Mouse (Mus musculus) ES-CJ7 (cell line): ENCODE measurements around the gene Arl1.
"Not testable (repeated sequence)": the region's sequence is repeated elsewhere in the genome, so short reads cannot be mapped to it uniquely, and the experiment has no call there.

ENCODE experiments used
- DNase-seq: peaks from one replicate; pipeline ENCODE4 v3.0.0; 2011; ENCODE audit warnings: low read depth, low spot score

Gene Arl1

DNA sequence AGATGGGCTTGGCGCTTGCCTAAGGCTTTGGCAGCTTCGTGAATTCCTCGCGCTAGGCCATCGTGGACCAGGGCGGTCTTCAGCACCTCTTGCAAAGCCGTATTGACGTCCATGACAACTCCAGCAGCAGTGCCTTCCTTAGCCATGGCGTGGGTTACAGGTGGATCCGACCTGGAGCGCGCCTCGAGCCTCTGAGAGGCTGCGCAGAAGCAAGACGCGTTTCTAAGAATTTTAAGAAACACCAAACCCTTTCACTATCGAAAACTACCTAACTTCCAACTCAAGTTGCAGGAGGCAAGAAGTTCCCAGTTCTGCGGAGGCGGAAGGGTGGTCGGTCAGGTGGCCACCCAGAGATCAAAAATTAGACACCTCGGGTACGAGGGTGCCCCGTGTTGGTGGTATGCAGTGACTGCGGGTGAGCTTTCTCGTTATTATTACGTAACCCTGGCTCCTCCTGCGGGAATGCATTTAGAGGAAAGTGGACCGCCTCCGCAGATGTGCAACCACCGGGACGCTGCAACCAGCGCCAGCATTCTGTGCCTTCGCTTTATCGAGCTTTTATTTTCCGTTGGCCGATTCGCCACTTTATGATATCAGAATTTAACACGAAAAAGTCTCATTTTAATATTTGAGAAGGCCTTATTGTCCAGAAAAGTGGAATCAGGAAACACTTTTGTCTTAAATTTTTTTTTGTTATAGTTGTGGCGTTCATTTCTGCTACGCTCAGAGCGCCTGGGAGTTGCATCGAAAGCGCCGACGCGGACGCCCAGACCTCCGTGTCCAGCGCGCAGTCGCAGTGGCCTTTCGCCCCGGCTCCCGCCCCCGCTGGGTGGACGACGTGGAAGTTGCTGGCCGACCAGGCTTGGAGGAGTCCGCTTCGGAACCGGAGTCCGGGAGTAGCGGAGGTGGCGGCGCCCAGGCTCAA lies at the start of gene Arl1:
TSS of gene Arl1 (plus strand) at position 288 of the 925 bp plus-strand sequence.
- DNase-seq = peak; percentile 90

DNA sequence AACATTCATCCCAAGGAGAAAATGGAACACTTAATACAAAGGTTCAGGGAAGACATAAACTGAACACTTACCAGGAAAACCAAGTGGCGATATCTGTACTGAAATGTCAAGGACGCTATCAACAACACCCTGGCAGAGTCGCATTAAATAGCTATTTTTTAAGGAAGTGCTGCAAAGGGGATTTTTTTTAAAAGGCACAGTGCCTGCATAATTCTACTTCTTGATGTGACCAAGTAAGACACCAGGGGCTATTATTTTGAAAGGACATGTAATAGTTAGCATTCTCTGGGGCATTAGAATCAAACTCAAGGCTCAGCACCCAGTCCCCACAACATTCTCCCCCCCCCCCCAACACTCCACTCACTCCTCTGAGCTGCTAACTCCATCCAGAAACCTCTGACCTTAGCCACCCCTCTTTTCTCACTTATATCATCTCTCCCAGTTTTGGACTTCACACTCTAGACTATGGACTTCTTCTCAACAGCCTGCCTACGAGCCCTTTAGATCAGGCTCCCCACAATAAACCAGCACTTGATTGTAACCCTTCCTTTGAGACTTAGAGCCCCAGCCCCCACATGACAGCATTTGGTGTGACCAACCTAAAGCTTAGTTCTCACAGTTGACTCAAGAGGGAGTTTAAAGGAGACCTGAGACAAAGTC lies 47.6 kb upstream of the Arl1 start:
- DNase-seq = no peak

DNA sequence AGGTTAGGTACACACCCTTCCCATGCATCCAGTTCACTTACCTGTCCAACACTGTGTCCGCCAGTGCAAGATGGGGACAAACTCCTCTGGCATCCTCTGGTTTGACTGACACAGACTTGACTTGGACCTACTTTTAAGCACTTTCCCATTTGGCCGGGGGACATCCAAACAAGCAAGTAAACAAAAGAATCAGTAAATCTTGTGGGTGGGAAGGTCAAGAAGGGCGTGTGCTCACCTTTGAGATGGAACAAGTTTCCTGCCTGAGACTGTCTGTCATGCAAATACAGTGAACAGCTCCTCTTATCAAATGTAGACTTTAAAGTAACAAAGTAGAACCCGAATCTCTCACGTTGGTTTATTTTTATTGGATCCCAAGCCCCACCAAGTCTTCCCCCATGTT lies 45.7 kb upstream of the Arl1 start, which contains the start of gene Spic:
TSS of gene Spic (minus strand) at position 91 of the 400 bp plus-strand sequence.
- DNase-seq = peak; percentile 99

DNA sequence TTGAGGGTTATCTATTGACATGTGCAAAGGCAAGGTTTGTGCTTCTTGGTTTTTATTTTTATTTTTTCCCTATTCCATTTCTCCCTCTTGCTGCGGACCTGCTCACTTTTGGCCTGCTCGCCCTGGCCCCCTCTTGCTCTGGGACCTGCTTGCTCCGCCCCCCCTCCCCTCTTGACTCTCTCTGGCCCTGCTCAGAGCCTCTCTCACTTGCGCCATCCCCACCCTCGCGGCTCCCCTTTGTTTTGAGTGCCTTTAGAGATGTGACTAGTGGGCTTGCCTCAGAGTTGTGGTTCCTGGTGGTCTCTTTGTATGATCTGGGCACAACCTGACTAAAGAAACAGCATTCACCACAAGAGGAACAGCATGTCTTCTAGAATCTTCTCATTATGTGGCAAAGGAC lies 29.7 kb upstream of the Arl1 start:
- peak; percentile 61 for DNase-seq

GRCm38 (mm10) chr10:88708671-88709523 lies 21.8 kb upstream of the Arl1 start:
- peak; percentile 95 for DNase-seq

DNA sequence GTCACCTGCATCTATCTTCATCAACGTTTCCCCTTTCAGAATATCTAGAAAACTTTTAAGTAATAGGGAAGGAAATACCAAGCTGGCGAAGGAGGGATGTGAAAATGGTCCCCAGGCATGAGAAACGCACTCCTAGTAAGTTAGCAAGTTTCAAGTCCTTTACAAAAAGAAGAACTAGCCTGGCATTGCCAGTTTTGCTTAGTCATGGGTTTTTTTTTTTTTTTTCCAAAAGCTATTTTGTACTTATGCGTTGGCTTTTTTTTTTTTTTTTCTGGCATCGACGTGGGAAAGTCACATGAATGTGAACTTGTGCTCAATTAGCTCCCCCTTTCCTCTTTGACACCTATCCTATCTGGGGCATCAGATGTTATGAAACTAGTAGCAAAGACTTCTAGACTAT lies 18.3 kb upstream of the Arl1 start:
- no peak for DNase-seq

DNA sequence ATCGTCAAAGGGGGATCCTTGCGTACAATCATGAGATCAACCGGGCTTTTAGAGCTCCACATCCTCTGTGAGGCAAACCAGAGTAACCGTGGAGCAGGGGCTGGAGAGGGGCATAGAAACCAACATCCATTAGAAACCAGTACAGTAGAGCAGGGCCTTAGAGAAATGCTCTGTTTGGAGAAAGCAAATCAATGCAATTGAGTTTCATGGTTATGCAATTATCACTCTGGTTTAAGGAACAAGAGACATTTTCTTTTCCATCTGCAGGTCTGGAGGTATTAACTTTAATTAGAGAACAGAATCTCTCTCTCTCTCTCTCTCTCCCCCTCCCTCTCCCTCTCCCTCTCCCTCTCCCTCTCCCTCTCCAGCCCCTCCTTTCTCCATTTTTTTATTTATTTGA lies 15.9 kb upstream of the Arl1 start:
- no peak for DNase-seq

DNA sequence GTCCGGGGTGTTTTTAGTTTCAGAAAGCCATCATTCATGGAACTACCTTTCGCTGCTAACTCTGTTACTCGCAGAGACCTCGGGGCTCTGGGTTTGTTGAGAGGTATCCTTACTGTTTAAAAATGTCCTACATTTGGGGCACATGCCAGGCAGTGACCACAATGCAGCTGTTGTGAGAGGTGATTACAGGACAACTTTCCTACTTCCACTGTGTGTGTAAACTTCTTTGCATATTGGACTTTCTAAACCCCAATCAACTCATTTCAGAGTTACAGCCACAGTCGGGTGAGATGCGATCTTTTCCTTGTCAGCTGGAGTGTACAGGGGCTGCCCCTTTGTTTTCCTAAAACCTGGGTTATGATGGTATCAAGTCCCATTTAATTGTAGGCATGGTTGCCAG lies 15.0 kb upstream of the Arl1 start:
- no peak for DNase-seq

DNA sequence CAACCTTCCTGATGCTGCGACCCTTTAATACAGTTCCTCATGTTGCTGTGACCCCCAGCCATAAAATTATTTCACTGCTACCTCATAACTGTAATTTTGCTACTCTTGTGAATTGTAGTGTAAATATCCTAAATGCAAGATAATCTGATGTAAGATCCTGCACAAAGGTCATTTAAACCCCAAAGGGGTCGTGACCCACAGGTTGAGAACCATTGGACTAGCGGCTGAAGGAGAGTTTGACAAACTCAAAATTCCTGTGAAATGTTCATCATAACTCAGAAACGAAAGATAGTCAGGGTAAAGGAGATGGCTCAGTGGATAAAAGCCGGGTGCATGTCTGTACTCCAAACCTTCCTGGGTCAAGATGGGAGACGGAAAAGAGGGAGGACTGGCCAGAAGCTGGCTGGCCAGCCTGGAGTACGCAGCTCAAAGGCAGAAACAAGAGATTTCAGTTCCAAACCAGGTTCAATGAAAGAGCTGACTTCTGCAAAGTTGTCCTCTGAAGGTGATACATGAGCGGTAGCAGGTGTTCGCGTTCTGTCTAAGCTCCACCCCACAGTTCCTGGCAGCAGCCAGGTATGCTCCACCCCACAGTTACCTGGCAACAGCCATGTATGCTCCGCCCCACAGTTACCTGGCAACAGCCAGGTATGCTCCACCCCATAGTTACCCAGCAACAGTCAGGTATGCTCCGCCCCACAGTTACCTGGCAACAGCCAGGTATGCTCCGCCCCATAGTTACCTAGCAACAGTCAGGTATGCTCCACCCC lies 13.5 kb upstream of the Arl1 start:
- DNase-seq = peak; percentile 86

GRCm38 (mm10) chr10:88717756-88718025 lies 13.0 kb upstream of the Arl1 start:
- no peak for DNase-seq

- DNase-seq = no peak
Observed at GRCm38 (mm10) chr10:88719618-88720017, 11.0 kb upstream of the Arl1 start.

- DNase-seq = peak; percentile 86
Observed at GRCm38 (mm10) chr10:88725343-88725742, 5.3 kb upstream of the Arl1 start.

DNA sequence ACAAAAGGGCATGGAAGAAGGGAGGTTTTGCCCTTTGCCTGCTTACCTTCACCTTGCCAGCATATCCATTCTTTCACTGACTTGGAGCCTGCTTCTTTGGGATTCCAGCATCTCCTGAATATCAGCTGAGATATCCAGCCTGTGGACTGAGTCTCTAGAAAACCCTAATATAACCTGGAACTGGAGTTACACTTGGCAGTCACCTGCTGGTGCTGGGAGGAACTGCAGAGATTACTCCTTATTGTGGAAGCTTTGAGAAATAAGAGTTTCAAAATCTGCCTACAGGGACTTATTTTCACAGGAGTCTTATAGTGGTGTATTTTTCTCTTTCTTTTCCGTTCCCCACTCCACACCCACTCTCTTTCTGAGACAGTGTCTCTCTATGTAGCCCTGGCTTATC lies 3.5 kb upstream of the Arl1 start:
- peak; percentile 75 for DNase-seq

- no peak for DNase-seq
Observed at GRCm38 (mm10) chr10:88728166-88728565, 2.5 kb upstream of the Arl1 start.

DNA sequence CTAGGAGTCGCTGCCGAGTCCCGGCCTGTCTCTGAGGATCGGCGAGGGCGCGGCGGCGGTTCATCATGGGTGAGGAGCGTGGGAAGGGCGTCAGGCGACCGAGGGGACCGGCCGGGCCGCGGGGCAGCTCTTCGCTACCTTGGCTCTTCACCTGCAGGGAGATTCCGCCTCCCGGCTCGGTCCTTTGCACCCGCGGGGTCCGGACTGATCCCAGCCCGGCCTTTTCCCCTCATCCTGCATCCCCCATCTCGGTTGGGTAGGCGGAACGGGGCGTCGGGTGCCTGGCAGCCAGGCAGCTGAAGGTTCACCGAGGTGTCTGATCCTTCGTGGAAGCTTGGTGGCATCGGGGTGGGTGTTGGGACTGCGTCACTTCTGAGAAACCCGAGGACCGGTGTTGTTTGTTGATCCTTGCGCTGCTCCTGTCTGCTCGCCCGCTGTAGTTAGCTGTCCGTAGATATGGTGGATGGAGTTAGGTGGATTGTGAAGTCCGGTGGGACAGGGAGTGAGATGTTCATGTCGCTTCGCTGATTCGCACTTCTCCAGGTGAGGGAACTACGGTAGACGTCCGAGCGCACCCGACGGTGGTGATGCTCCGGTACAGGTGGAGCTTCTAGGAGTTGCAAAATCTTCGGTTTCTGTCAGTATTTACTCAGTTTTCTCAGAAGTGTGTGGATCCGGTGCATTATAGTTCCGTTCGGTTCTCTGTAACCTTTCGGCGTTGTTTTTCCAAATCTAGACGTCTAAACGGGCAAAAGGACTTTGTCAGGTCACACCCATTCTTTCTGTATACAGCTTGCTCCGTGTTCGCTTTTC lies 1.0 kb downstream of the Arl1 start:
- peak; percentile 27 for DNase-seq

- DNase-seq = peak; percentile 55
Observed at GRCm38 (mm10) chr10:88732309-88732622, 1.6 kb downstream of the Arl1 start.

DNA sequence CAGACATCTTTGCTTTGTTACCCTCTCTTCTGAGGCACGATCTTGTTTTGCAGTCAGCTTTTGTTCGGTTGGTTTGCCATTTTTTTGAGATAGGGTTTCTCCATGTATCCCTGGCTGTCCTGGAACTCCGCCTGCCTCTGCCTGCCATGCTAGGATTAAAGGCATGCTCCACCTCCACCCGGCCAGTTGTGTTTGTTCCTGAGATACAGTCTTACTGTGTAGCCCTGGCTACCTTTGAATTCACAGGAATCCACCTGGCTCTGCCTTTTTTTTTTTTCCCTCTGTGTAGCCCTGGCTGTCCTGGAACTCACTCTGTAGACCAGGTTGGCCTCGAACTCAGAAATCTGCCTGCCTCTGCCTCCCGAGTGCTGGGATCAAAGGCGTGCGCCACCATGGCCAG lies 8.4 kb downstream of the Arl1 start:
- DNase-seq = not testable (repeated sequence)

GRCm38 (mm10) chr10:88739818-88740217 lies 9.2 kb downstream of the Arl1 start:
- DNase-seq = no peak

GRCm38 (mm10) chr10:88740781-88741180 lies 10.1 kb downstream of the Arl1 start:
- DNase-seq = no peak

DNA sequence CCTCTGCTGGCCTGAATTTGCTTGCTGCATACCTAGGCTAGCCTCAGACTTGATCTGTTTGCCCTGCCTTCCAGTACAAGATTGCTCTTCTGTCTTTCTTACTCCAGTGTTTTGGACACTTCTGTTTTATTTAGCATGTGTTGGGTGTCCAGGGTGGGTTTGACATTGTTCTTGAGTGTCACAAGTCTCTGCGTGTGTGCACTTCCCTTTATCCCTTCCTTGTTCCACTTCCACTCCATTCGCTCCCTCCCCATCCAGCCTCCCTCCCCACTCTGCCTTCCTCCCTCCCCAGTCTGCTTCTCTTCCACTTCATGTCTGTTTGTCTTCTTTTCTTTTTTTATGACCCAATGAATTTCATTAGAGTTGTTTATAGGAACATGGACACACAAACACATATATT lies 10.8 kb downstream of the Arl1 start:
- DNase-seq = no peak
